Mouse (Mus musculus) myocyte (in vitro differentiated cells): ENCODE data around the gene Ckb.

ENCODE experiments used
- CEBPB ChIP-seq: IDR thresholded peaks from 2 replicates; pipeline ENCODE4 v1.6.1; 2011; ENCODE audit warnings: mild to moderate bottlenecking, moderate library complexity; ENCODE audit not compliant: poor library complexity, insufficient read depth, severe bottlenecking
- E2F4 ChIP-seq: IDR thresholded peaks from one replicate; pipeline ENCODE4 v1.6.1; 2011; ENCODE audit warnings: mild to moderate bottlenecking, control low read depth, moderate library complexity; ENCODE audit not compliant: insufficient read depth
- MAX ChIP-seq: IDR thresholded peaks from one replicate; pipeline ENCODE4 v1.6.1; 2011; ENCODE audit warnings: low read depth, mild to moderate bottlenecking, control low read depth
- MYOD1 ChIP-seq, 3 experiments: IDR thresholded peaks; one replicate each; pipeline ENCODE4 v1.6.1; 2011; ENCODE audit warnings: control low read depth in 2 of 3, low read depth in 2 of 3, mild to moderate bottlenecking in 2 of 3, moderate library complexity in 1 of 3; ENCODE audit not compliant: insufficient read length in 2 of 3, control insufficient read depth in 1 of 3
- MYOG ChIP-seq, 3 experiments: IDR thresholded peaks; one replicate each; pipeline ENCODE4 v1.6.1; 2011; ENCODE audit warnings: control low read depth in 2 of 3, low read depth in 2 of 3, mild to moderate bottlenecking in 2 of 3; ENCODE audit not compliant: insufficient read length in 2 of 3, control insufficient read depth in 1 of 3, insufficient read depth in 1 of 3
- POLR2A ChIP-seq: IDR thresholded peaks from one replicate; pipeline ENCODE4 v1.6.1; 2011; ENCODE audit warnings: low read depth, mild to moderate bottlenecking, control low read depth, moderate library complexity; ENCODE audit not compliant: insufficient read length
- POLR2AphosphoS2 ChIP-seq: IDR thresholded peaks from one replicate; pipeline ENCODE4 v1.6.1; 2011; ENCODE audit warnings: low read depth, control low read depth; ENCODE audit not compliant: insufficient read length
- REST ChIP-seq: IDR thresholded peaks from one replicate; pipeline ENCODE4 v1.6.1; 2011; ENCODE audit warnings: mild to moderate bottlenecking, control low read depth, moderate library complexity; ENCODE audit not compliant: insufficient read depth, insufficient read length
- TCF12 ChIP-seq: IDR thresholded peaks from one replicate; pipeline ENCODE4 v1.6.1; 2011; ENCODE audit warnings: mild to moderate bottlenecking, control low read depth; ENCODE audit not compliant: poor library complexity, insufficient read depth, severe bottlenecking
- USF1 ChIP-seq: IDR thresholded peaks from one replicate; pipeline ENCODE4 v1.6.1; 2011; ENCODE audit warnings: low read depth, mild to moderate bottlenecking, control low read depth, moderate library complexity

- TF ChIP-seq CEBPB (no peak), MYOG (IDR thresholded peaks at IDR 0.05; ENCODE audit: control insufficient read depth in 1 of 3, insufficient read depth in 1 of 3, insufficient read length in 2 of 3, low read depth in 2 of 3) (no peak), USF1 (no peak), POLR2A (no peak), REST (no peak), MYOD1 (IDR thresholded peaks at IDR 0.05; ENCODE audit: control insufficient read depth in 1 of 3, insufficient read length in 2 of 3, low read depth in 2 of 3) (no peak), MAX (no peak), POLR2AphosphoS2 (no peak), TCF12 (no peak), E2F4 (no peak)
Measured at GRCm38 (mm10) chr12:111694880-111695804, 23.0 kb upstream of the Ckb start.
